Mouse (Mus musculus) skeletal muscle tissue, postnatal 0 days (tissue): ENCODE data around the gene Atp5j2. TPM values are rescaled to one million over a fixed set of nuclear protein-coding genes. Genes with fewer than 3 reads are reported as not detected.

Experiments used
- polyA plus RNA-seq: library from polyadenylated mRNA; unstranded; fragments of >200 nt; fragmentation: Nextera tagmentation; extraction: Ambion mirVana; gene quantifications from 2 replicates; pipeline ENCODE4 v1.2.1, GENCODE M21; 2015

Gene Atp5j2
- polyA plus RNA-seq = 894 and 985 TPM in 2 replicates

GRCm38 (mm10) chr5:145191962-145192361 lies at the start of gene Atp5j2:
Atp5j2 (minus strand) TSS chr5:145192062.

GRCm38 (mm10) chr5:145231367-145231871 lies 39.6 kb upstream of the Atp5j2 start, which contains the start of gene Zfp655:
Zfp655 (plus strand) TSS chr5:145231715.

GRCm38 (mm10) chr5:145203936-145204691 lies 12.3 kb upstream of the Atp5j2 start, which contains the start of gene Zkscan5:
Zkscan5 (plus strand) TSS chr5:145204562.

GRCm38 (mm10) chr5:145201321-145201991 lies 9.6 kb upstream of the Atp5j2 start, which contains the start of gene Zkscan14:
Zkscan14 (minus strand) TSS chr5:145201868.

GRCm38 (mm10) chr5:145166536-145167305 lies 25.1 kb downstream of the Atp5j2 start, which contains the start of the genes Ptcd1 and Cpsf4:
Ptcd1 (minus strand) TSS chr5:145167108.
Cpsf4 (plus strand) TSS chr5:145167213.

GRCm38 (mm10) chr5:145139571-145140519 lies 52.0 kb downstream of the Atp5j2 start, which contains the start of the genes Pdap1 and Bud31:
Pdap1 (minus strand) TSS chr5:145140238.
Bud31 (plus strand) TSS chr5:145140362.

Other genes starting within 250 kb of the Atp5j2 start
- gene Smurf1, start 226.2 kb downstream of the Atp5j2 start, polyA plus RNA-seq = 6.9 and 7.4 TPM in 2 replicates
- gene Gm4871, start 159.3 kb downstream of the Atp5j2 start, polyA plus RNA-seq = not detected in 2 replicates
- not detected in 2 replicates for gene 1700018F24Rik, start 149.1 kb downstream of the Atp5j2 start, polyA plus RNA-seq
- 64.8 and 78.1 TPM in 2 replicates for gene Arpc1a, start 108.2 kb downstream of the Atp5j2 start, polyA plus RNA-seq
- not detected in 2 replicates for gene Kpna7, start 108.0 kb downstream of the Atp5j2 start, polyA plus RNA-seq
- 178 and 280 TPM in 2 replicates for gene Arpc1b, start 77.8 kb downstream of the Atp5j2 start, polyA plus RNA-seq
- gene Pdap1, start 51.8 kb downstream of the Atp5j2 start, polyA plus RNA-seq = 51.6 and 70.3 TPM in 2 replicates
- gene Bud31, start 51.7 kb downstream of the Atp5j2 start, polyA plus RNA-seq = 102 and 124 TPM in 2 replicates
- gene Ptcd1, start 25.0 kb downstream of the Atp5j2 start, polyA plus RNA-seq = 10.5 and 10.8 TPM in 2 replicates
- 15.7 and 18.7 TPM in 2 replicates for gene Cpsf4, start 24.8 kb downstream of the Atp5j2 start, polyA plus RNA-seq
- gene Zkscan14, start 9.8 kb upstream of the Atp5j2 start, polyA plus RNA-seq = 7.4 and 7.9 TPM in 2 replicates
- gene Zkscan5, start 12.5 kb upstream of the Atp5j2 start, polyA plus RNA-seq = 7.2 and 7.7 TPM in 2 replicates
- gene Zfp655, start 39.7 kb upstream of the Atp5j2 start, polyA plus RNA-seq = 29.5 and 34.5 TPM in 2 replicates
- 0.33 and 0.44 TPM in 2 replicates for gene Zscan25, start 88.4 kb upstream of the Atp5j2 start, polyA plus RNA-seq
- gene Cyp3a57, start 153.2 kb upstream of the Atp5j2 start, polyA plus RNA-seq = not detected in 2 replicates